Mouse (Mus musculus) liver, embryonic 12.5 days (tissue): ENCODE data around the gene Lrrc63. TPM values are rescaled to one million over a fixed set of nuclear protein-coding genes. Genes with fewer than 3 reads are reported as not detected.
A peak's percentile ranks its signal among the peaks of the same experiment; 100 is the strongest.
"Not testable (repeated sequence)": the region's sequence is repeated elsewhere in the genome, so short reads cannot be mapped to it uniquely, and the experiment has no call there.

Experiments
- ATAC-seq: fragments of 200-750 bp; cut with Nextera tagmentation; 2 replicates; pipeline ENCODE4 v1.8.0; 2017; ENCODE audit warnings: moderate number of reproducible peaks, mild to moderate bottlenecking, moderate library complexity
- H3K27ac ChIP-seq: fragments of 300-500 bp; sonication (generic); 2 replicates; pipeline ENCODE4 v1.5.1; 2016; ENCODE audit warnings: mild to moderate bottlenecking
- H3K27me3 ChIP-seq: fragments of 300-500 bp; sonication (generic); replicated peaks from 2 replicates; pipeline ENCODE4 v1.6.1; 2016; ENCODE audit warnings: mild to moderate bottlenecking, moderate library complexity
- H3K36me3 ChIP-seq: fragments of 300-500 bp; sonication (generic); 2 replicates; pipeline ENCODE4 v1.6.1; 2016; ENCODE audit warnings: mild to moderate bottlenecking, moderate library complexity
- H3K4me1 ChIP-seq: fragments of 300-500 bp; sonication (generic); 2 replicates; pipeline ENCODE4 v1.6.1; 2016
- H3K4me2 ChIP-seq: fragments of 300-500 bp; sonication (generic); 2 replicates; pipeline ENCODE4 v1.6.1; 2016; ENCODE audit warnings: mild to moderate bottlenecking, moderate library complexity
- H3K4me3 ChIP-seq: fragments of 300-500 bp; sonication (generic); 2 replicates; pipeline ENCODE4 v1.5.1; 2016; ENCODE audit warnings: mild to moderate bottlenecking, moderate library complexity
- H3K9ac ChIP-seq: fragments of 300-500 bp; sonication (generic); 2 replicates; pipeline ENCODE4 v1.6.1; 2016; ENCODE audit warnings: mild to moderate bottlenecking, moderate library complexity
- H3K9me3 ChIP-seq: fragments of 300-500 bp; sonication (generic); replicated peaks from 2 replicates; pipeline ENCODE4 v1.6.1; 2016; ENCODE audit warnings: mild to moderate bottlenecking, moderate library complexity
- WGBS: fragments of 180-500 bp; shearing (Covaris S2); methylation state at CpG from one replicate; pipeline ENCODE4 v1.1.7; 2016; ENCODE audit not compliant: insufficient replicate concordance; 5-methylcytosine and 5-hydroxymethylcytosine counted together
- polyA plus RNA-seq: library from polyadenylated mRNA; unstranded; fragments of >200 nt; fragmentation: Nextera tagmentation; extraction: Ambion mirVana; gene quantifications from 2 replicates; pipeline ENCODE4 v1.2.1, GENCODE M21; 2016

Gene Lrrc63
- polyA plus RNA-seq, 1 experiment from 2014 or later, result not detected

GRCm38 (mm10) chr14:75165574-75166131, 35.0 kb upstream of the Lrrc63 start:
- ATAC-seq, result no peak
- no peak overlapping the region for H3K27ac ChIP-seq
- H3K4me2 ChIP-seq, result no peak overlapping the region
- H3K4me1 ChIP-seq, result peaks cover 19% of the 10 kb centered on the region
- no peaks in the 10 kb centered on the region for H3K9me3 ChIP-seq
- 82% methylated on average over 2 of the region's 2 CpGs for WGBS
- no peaks in the 10 kb centered on the region for H3K27me3 ChIP-seq
- no peaks in the 10 kb centered on the region for H3K36me3 ChIP-seq
- no peak overlapping the region for H3K9ac ChIP-seq
- H3K4me3 ChIP-seq, result no peak overlapping the region

GRCm38 (mm10) chr14:75164345-75164744, 33.7 kb upstream of the Lrrc63 start:
- no peak overlapping the region for H3K4me3 ChIP-seq
- no peak overlapping the region for H3K4me2 ChIP-seq
- WGBS, result 77% methylated on average over 9 of the region's 9 CpGs
- H3K36me3 ChIP-seq, result no peaks in the 10 kb centered on the region
- H3K27ac ChIP-seq, result no peak overlapping the region
- H3K4me1 ChIP-seq, result peaks cover 16% of the 10 kb centered on the region
- H3K9ac ChIP-seq, result no peak overlapping the region
- no peak for ATAC-seq
- no peaks in the 10 kb centered on the region for H3K9me3 ChIP-seq
- no peaks in the 10 kb centered on the region for H3K27me3 ChIP-seq

DNA sequence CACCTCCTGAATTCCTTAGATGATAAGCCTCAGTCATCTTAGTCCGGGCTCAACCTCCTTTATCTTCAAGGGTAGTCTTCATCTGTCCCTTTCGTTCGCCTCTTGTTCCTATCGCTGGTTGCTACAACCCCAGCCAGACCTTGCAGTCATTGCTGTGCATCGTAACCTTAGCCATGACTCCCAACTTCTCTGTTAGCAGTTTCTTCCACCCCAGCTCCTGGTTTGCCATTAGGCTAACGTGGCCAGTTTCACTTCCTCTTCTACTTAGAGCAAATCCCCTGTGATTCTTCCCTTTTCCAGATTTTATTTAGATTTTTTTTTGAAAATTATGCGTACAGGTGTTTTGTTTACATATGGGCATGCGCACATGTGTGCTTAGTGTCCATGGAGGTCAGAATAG, 33.2 kb upstream of the Lrrc63 start:
- H3K4me3 ChIP-seq, result no peak overlapping the region
- H3K9me3 ChIP-seq, result no peaks in the 10 kb centered on the region
- no peak overlapping the region for H3K9ac ChIP-seq
- no peak overlapping the region for H3K27ac ChIP-seq
- no peak overlapping the region for H3K4me2 ChIP-seq
- ATAC-seq, result 0 out of 2 replicates have a peak, but pooled peaks have one; percentile 8
- H3K4me1 ChIP-seq, result peaks cover 16% of the 10 kb centered on the region
- no peaks in the 10 kb centered on the region for H3K27me3 ChIP-seq
- WGBS, result 59% methylated on average over 8 of the region's 8 CpGs
- no peaks in the 10 kb centered on the region for H3K36me3 ChIP-seq

GRCm38 (mm10) chr14:75159375-75159774, 28.7 kb upstream of the Lrrc63 start:
- no peak overlapping the region for H3K4me2 ChIP-seq
- H3K36me3 ChIP-seq, result no peaks in the 10 kb centered on the region
- 70% methylated on average over 2 of the region's 2 CpGs for WGBS
- ATAC-seq, result no peak
- H3K9me3 ChIP-seq, result no peaks in the 10 kb centered on the region
- no peak overlapping the region for H3K27ac ChIP-seq
- no peak overlapping the region for H3K9ac ChIP-seq
- peaks cover 10% of the 10 kb centered on the region; the same call in 1 of the 2 replicates for H3K4me1 ChIP-seq
- no peak overlapping the region for H3K4me3 ChIP-seq
- H3K27me3 ChIP-seq, result no peaks in the 10 kb centered on the region

DNA sequence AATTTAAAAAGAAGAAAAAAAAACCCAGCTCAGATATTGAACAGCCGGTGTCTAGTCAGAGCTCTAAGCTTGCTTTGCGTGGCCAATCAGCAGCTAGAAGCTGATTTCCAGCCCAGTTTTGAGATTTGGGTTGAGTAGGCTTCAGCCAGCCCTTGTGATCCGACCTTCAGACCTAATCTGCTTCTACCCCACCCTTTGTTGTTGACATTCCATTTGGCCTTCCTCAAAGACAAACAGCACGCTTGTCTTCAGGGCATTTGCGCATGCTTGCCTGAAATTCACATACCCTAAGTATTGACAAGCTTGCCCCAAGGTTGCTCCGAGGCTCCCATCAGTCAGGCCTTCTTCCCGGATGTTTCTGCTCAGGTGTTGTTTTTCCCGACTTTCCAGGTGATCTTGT, 23.8 kb upstream of the Lrrc63 start:
- no peak overlapping the region for H3K4me2 ChIP-seq
- no peaks in the 10 kb centered on the region for H3K9me3 ChIP-seq
- H3K4me1 ChIP-seq, result no peaks in the 10 kb centered on the region
- 72% methylated on average over 8 of the region's 8 CpGs for WGBS
- ATAC-seq, result no peak
- no peaks in the 10 kb centered on the region for H3K36me3 ChIP-seq
- H3K9ac ChIP-seq, result no peak overlapping the region
- H3K27me3 ChIP-seq, result no peaks in the 10 kb centered on the region
- H3K4me3 ChIP-seq, result no peak overlapping the region
- H3K27ac ChIP-seq, result no peak overlapping the region

DNA sequence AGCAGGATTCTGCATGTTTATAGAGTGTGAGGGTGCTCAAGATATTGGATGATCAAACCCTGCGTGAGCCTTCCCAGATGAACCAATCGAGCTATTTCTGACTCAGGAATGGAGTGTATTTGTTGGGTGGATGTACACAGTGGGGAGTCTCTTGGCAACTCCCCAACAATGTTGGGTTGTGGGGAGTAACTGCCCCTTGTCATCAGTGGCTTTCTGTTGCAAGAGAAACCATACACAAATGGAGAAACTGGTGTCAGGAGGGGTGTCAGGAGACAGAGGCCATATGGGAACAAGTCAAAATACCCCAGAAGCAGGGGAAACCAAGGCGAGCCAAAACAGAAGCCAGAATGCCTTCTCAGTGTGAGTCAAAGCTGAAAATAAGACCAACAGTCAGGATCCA, 20.5 kb upstream of the Lrrc63 start:
- Histone ChIP-seq H3K4me1 (peaks cover 17% of the 10 kb centered on the region), H3K9me3 (no peaks in the 10 kb centered on the region), H3K27me3 (no peaks in the 10 kb centered on the region), H3K4me3 (no peak overlapping the region), H3K4me2 (no peak overlapping the region), H3K27ac (no peak overlapping the region), H3K9ac (no peak overlapping the region), H3K36me3 (no peaks in the 10 kb centered on the region)
- WGBS, result 72% methylated on average over 3 of the region's 3 CpGs
- ATAC-seq, result no peak

DNA sequence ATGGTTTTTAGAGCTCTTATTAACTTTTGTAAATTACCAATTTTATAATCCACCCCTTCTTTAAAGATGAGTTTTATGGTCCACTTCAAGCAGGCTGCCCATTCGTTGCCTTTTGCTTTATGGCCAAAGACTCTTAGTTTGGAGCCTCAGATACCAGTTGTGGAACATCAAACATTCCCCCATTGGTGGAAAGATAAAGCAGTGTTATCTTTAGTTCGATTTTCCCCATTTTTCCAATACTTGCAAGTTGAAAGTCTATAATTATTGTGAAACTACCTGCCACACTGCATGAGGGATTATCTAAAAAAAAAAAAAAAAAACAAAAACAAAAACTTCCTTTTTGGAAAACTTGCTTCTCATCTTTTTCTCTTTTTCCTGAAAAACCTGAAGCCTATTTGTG, 20.0 kb upstream of the Lrrc63 start:
- Histone ChIP-seq H3K27me3 (no peaks in the 10 kb centered on the region), H3K9ac (no peak overlapping the region), H3K27ac (no peak overlapping the region), H3K4me3 (no peak overlapping the region), H3K4me1 (peaks cover 17% of the 10 kb centered on the region), H3K9me3 (no peaks in the 10 kb centered on the region), H3K36me3 (no peaks in the 10 kb centered on the region), H3K4me2 (no peak overlapping the region)
- WGBS, result 49% methylated on average over 2 of the region's 2 CpGs
- no peak for ATAC-seq

DNA sequence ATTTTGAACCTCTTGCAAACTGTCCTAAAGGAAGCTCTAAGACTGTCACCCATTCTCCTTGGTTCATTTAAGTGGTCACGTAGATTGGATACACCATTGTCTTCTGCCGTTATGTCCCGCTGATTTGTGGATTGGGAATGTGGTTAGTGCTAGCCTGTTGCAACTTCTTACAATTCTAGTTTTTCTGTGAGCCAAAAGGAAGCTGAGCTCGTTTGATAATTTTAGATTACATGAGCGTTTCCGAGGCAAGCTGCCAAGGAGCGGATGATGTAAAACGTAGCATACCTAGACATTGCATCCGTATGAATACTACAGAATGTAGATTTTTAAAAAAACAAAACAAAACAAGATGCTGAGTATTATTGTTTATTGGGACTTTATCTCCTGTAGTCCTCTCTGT, 17.5 kb upstream of the Lrrc63 start:
- H3K4me2 ChIP-seq, result 0 out of 2 replicates have a peak overlapping the region, but pooled peaks have one; percentile 8
- ATAC-seq, result no peak
- no peak overlapping the region for H3K27ac ChIP-seq
- no peaks in the 10 kb centered on the region for H3K9me3 ChIP-seq
- H3K4me1 ChIP-seq, result peaks cover 17% of the 10 kb centered on the region
- 28% methylated on average over 9 of the region's 9 CpGs for WGBS
- no peaks in the 10 kb centered on the region for H3K36me3 ChIP-seq
- no peak overlapping the region for H3K9ac ChIP-seq
- H3K27me3 ChIP-seq, result no peaks in the 10 kb centered on the region
- H3K4me3 ChIP-seq, result no peak overlapping the region

GRCm38 (mm10) chr14:75147706-75148105, 17.0 kb upstream of the Lrrc63 start:
- H3K4me1 ChIP-seq, result peaks cover 17% of the 10 kb centered on the region
- not testable (repeated sequence) for H3K9me3 ChIP-seq, H3K36me3 ChIP-seq, H3K4me2 ChIP-seq, H3K27me3 ChIP-seq, H3K4me3 ChIP-seq, H3K9ac ChIP-seq, ATAC-seq
- 0 out of 2 replicates have a peak overlapping the region, but pooled peaks have one; percentile 40 for H3K27ac ChIP-seq
- whole genome bisulfite sequencing, result 30% methylated on average over 2 of the region's 2 CpGs

DNA sequence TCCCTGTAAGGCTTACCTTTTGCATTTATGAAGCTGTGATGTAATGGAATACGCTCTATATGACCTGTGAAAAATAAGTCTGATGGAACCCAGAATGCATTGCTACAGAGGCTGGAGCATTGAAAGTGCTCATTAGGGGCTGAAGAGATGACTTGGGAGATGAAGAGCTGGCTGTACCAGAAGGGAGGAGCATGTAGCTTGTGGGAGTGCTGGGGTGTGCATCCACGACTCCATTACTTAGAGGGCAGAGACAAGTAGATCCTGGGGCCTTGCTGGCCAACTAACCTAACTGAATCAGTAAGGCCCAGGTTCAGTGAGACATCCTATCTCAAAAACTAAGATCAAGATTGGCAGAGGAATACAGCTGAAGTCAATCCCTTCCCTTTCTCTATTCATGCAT, 8.5 kb upstream of the Lrrc63 start:
- Histone ChIP-seq H3K4me1 (peaks cover 66% of the 10 kb centered on the region), H3K4me3 (no peak overlapping the region; the same call in 1 of the 2 replicates), H3K4me2 (peak overlapping the region; percentile 57), H3K9ac (peak overlapping the region; percentile 49; the same call in 1 of the 2 replicates), H3K9me3 (no peaks in the 10 kb centered on the region), H3K27me3 (peaks cover 8% of the 10 kb centered on the region; the same call in 1 of the 2 replicates), H3K36me3 (no peaks in the 10 kb centered on the region), H3K27ac (peak overlapping the region; percentile 97)
- ATAC-seq, result peak; percentile 33; the same call in 1 of the 2 replicates
- WGBS, result 55% methylated on average over 2 of the region's 2 CpGs

- Histone ChIP-seq H3K9ac (peak overlapping the region; percentile 49; the same call in 1 of the 2 replicates), H3K9me3 (no peaks in the 10 kb centered on the region), H3K27ac (peak overlapping the region; percentile 97), H3K4me1 (peaks cover 66% of the 10 kb centered on the region), H3K4me3 (peak overlapping the region; percentile 18; the same call in 1 of the 2 replicates), H3K27me3 (peaks cover 9% of the 10 kb centered on the region), H3K36me3 (no peaks in the 10 kb centered on the region), H3K4me2 (peak overlapping the region; percentile 57)
- ATAC-seq, result peak; percentile 100
- 18% methylated on average over 10 of the region's 10 CpGs for WGBS
Measured at GRCm38 (mm10) chr14:75138503-75138902, 7.8 kb upstream of the Lrrc63 start.

DNA sequence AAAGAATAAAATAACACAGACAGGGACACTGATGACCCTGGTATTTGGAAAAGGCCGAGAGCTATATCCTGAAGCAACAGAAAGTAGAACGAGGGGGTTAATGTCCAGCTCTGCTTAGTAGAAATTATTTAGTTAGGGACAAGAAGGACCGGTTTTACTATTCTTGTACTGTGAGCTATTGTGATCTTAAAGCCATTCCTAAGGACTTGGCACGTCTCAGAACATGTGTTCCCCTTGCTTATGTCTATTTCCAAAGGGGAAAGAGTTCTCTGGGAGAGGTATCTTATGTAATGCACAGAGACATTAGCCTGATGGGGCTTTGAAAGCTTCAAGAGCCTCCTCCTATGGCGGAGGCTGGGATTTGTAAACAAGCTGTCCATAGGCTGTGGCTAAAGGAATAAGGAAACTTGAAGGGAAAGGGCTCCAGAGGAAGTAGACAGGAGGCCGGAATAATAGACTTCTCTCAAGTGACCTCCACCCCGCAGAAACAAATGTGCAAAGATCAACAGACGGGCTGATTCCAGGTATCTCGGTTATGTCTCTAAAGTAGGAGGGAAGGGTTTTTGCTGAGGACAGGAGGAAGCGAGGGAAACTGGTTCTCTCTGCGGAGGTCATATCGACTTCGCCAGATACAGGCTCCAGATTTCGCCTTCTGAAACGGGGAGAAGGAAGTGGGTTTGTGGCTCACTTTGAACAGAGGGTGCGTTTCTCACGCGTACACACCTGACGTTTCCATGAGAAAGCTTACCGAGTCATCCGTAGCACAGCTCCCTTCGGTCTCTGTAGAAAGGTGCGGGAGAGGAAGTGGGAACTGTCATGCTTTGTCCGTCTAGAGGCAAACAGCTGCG, 5.7 kb upstream of the Lrrc63 start:
- no peak for ATAC-seq
- peak overlapping the region; percentile 43 for H3K27ac ChIP-seq

More for the DNA sequence above, 5.7 kb upstream of the Lrrc63 start:
- H3K4me3 ChIP-seq, result peak overlapping the region; percentile 35
- peaks cover 17% of the 10 kb centered on the region for H3K27me3 ChIP-seq
- H3K4me1 ChIP-seq, result peaks cover 74% of the 10 kb centered on the region
- WGBS, result 28% methylated on average over 25 of the region's 25 CpGs
- peak overlapping the region; percentile 57 for H3K9ac ChIP-seq
- no peaks in the 10 kb centered on the region for H3K36me3 ChIP-seq
- no peaks in the 10 kb centered on the region for H3K9me3 ChIP-seq
- peak overlapping the region; percentile 66 for H3K4me2 ChIP-seq
